Comparison of ENCODE assay signal across 34 mouse cellular contexts in the genomic region with DNA sequence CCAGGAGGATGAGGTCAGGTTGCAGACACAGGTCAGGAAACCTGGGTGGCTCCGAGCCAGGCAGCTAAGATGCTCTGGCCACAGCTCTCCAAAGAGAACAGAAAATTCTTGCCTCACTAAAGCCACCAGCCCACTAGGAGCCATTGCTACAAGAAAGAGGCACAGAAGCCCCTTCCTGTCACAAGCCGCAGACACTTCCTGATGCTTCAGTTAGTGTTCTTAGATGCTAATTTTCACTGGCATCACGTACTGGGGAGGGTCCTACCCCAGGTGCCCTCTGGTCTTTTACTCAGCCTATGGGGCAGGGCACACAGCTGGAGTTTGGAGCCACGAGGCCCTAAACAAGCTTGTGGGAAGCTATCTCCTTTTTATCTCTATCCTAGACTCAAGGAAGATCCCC. TPM values are rescaled to one million over a fixed set of nuclear protein-coding genes. Genes with fewer than 3 reads are reported as not detected.
DNase-seq lines count a peak whose midpoint lies in the region; ATAC-seq lines count a peak whose summit lies in the region.
"Had no signal": no experiment of that assay in that cellular context is flagged by ENCODE, and none has a peak within 500 bp of the region (broad histone marks: within the 10 kb centered on the region; RNA-seq: fewer than 3 reads in every experiment).

No protein-coding gene starts in this region.

- no peaks in the 10 kb centered on the region for H3K27me3 ChIP-seq in limb, embryonic 13.5 days
- H3K27me3 ChIP-seq in limb, embryonic 10.5 days (ENCODE audit: low read depth, poor library complexity, severe bottlenecking): no peaks in the 10 kb centered on the region
- H3K27me3 ChIP-seq: limb, embryonic 15.5 days; neural tube, embryonic 12.5 days had no signal

- no peak overlapping the region for H3K4me2 ChIP-seq in limb, embryonic 13.5 days (replicated peaks)
- H3K4me2 ChIP-seq: hindbrain, embryonic 14.5 days; limb, embryonic 15.5 days; lung, embryonic 14.5 days; midbrain, embryonic 11.5 days; neural tube, embryonic 12.5 days had no signal

- ATAC-seq in limb, embryonic 13.5 days (ENCODE audit: low FRiP score, low read depth): no peak
- ATAC-seq in common myeloid progenitor, adult 5-6 weeks (replicated peaks; ENCODE audit: low read depth, poor library complexity, severe bottlenecking): peak; percentile 31
- ATAC-seq: forebrain, postnatal 0 days; midbrain, embryonic 16.5 days had no signal

- 60% methylated on average over 4 of the region's 4 CpGs for WGBS in limb, embryonic 13.5 days
- WGBS in limb, embryonic 10.5 days: 57% methylated on average over 4 of the region's 4 CpGs

- DNase-seq in limb, embryonic 10.5 days (ENCODE audit: low spot score): no peak
- peak; percentile 50 for DNase-seq in naive thymus-derived CD4-positive, alpha-beta T cell, adult 2 months (ENCODE audit: low read depth)
- DNase-seq in thymus, postnatal 36 days: peak; percentile 30 to 40
- no peak for DNase-seq in Muller cell, postnatal 12 days (ENCODE audit: inconsistent ontology term)
- no peak for DNase-seq in layer of hippocampus, adult 8-10 months (ENCODE audit: low spot score in 2 of 2)
- DNase-seq: adrenal gland, postnatal 14 days; cerebellum, adult 11-12 months; cerebellum, adult 9-11 months; forebrain, postnatal 0 days; heart, postnatal 36 days; kidney, adult 11 months; kidney, postnatal 14 days; lung, embryonic 14.5 days; lung, postnatal 14 days had no signal

- 0 out of 2 replicates have a peak overlapping the region, but pooled peaks have one; percentile 25 for H3K9ac ChIP-seq in limb, embryonic 13.5 days
- H3K9ac ChIP-seq: forebrain, postnatal 0 days; hindbrain, embryonic 14.5 days; limb, embryonic 15.5 days; liver, embryonic 14.5 days; lung, embryonic 14.5 days; neural tube, embryonic 12.5 days had no signal

- H3K9me3 ChIP-seq in limb, embryonic 13.5 days: no peaks in the 10 kb centered on the region
- H3K9me3 ChIP-seq in limb, embryonic 10.5 days (replicated peaks): no peaks in the 10 kb centered on the region
- H3K9me3 ChIP-seq: limb, embryonic 15.5 days; neural tube, embryonic 12.5 days had no signal

- no peak overlapping the region for H3K4me3 ChIP-seq in limb, embryonic 13.5 days
- no peak overlapping the region for H3K4me3 ChIP-seq in limb, embryonic 10.5 days
- H3K4me3 ChIP-seq: erythroblast, embryonic 14.5 days; limb, embryonic 15.5 days; neural tube, embryonic 12.5 days had no signal

- H3K4me1 ChIP-seq in limb, embryonic 13.5 days: no peaks in the 10 kb centered on the region; the same call in 1 of the 2 replicates
- peaks cover 40% of the 10 kb centered on the region for H3K4me1 ChIP-seq in limb, embryonic 10.5 days

- peaks cover 20% of the 10 kb centered on the region for H3K36me3 ChIP-seq in limb, embryonic 13.5 days
- H3K36me3 ChIP-seq in limb, embryonic 10.5 days: 0 out of 2 replicates have a peak, but pooled peaks cover 5% of the 10 kb centered on the region

- H3K27ac ChIP-seq in limb, embryonic 13.5 days: no peak overlapping the region
- no peak overlapping the region for H3K27ac ChIP-seq in limb, embryonic 10.5 days
- H3K27ac ChIP-seq: hindbrain, embryonic 14.5 days; limb, embryonic 15.5 days; liver, embryonic 14.5 days; neural tube, embryonic 12.5 days had no signal

RNA-seq across cellular contexts. Expression of a gene that starts 15.2 kb away (rescaled TPM):
- polyA plus RNA-seq in limb, embryonic 13.5 days (2015; fragmentation: Nextera tagmentation; extraction: Ambion mirVana): 9.0 and 9.7 TPM in 2 replicates
- polyA plus RNA-seq in limb, embryonic 10.5 days (2016; fragmentation: Nextera tagmentation; extraction: Ambion mirVana): 4.0 and 5.7 TPM in 2 replicates
- total RNA-seq in common myeloid progenitor, adult 5-6 weeks (2017): 12.8 and 13.2 TPM in 2 replicates
- total RNA-seq in layer of hippocampus, adult 8-10 months (2022): 10 to 100 TPM in 2 of 4 experiments, 1 to 10 TPM in 2; 8.0 to 16.5 (median 11.9) TPM

RNA-seq across cellular contexts. Expression of a gene that starts 15.4 kb away (rescaled TPM):
- polyA plus RNA-seq in limb, embryonic 13.5 days (2015; fragmentation: Nextera tagmentation; extraction: Ambion mirVana): 49.6 and 55.6 TPM in 2 replicates
- polyA plus RNA-seq in limb, embryonic 10.5 days (2016; fragmentation: Nextera tagmentation; extraction: Ambion mirVana): 49.4 and 51.5 TPM in 2 replicates
- 12.8 TPM in 2 replicates for total RNA-seq in common myeloid progenitor, adult 5-6 weeks (2017)
- 10 to 100 TPM; 72.6 to 90.6 (median 75.3) TPM for total RNA-seq in layer of hippocampus, adult 8-10 months (2022)

RNA-seq across cellular contexts. Expression of a gene that starts 19.3 kb away (rescaled TPM):
- polyA plus RNA-seq in limb, embryonic 13.5 days (2015; fragmentation: Nextera tagmentation; extraction: Ambion mirVana): 335 and 351 TPM in 2 replicates
- polyA plus RNA-seq in limb, embryonic 10.5 days (2016; fragmentation: Nextera tagmentation; extraction: Ambion mirVana): 285 and 308 TPM in 2 replicates
- 72.1 and 79.3 TPM in 2 replicates for total RNA-seq in common myeloid progenitor, adult 5-6 weeks (2017)
- 10 to 100 TPM; 56.8 to 69.3 (median 60.2) TPM for total RNA-seq in layer of hippocampus, adult 8-10 months (2022)

RNA-seq across cellular contexts. Expression of a gene that starts 26.5 kb away (rescaled TPM):
- polyA plus RNA-seq in limb, embryonic 13.5 days (2015; fragmentation: Nextera tagmentation; extraction: Ambion mirVana): not detected in 2 replicates
- polyA plus RNA-seq in limb, embryonic 10.5 days (2016; fragmentation: Nextera tagmentation; extraction: Ambion mirVana): not detected in 2 replicates
- total RNA-seq in common myeloid progenitor, adult 5-6 weeks (2017): not detected in 2 replicates
- not detected for total RNA-seq in layer of hippocampus, adult 8-10 months (2022)
- total RNA-seq: adrenal gland, postnatal 14 days; forebrain, postnatal 0 days; gastrocnemius, postnatal 4 days; heart, postnatal 36 days; layer of hippocampus, postnatal 14 days; left cerebral cortex, adult 8-10 months; left cerebral cortex, postnatal 36 days; MEL had no signal
- polyA plus RNA-seq: cortical plate, adult 2 months; erythroblast, embryonic 14.5 days; forebrain, embryonic 11.5 days; forebrain, postnatal 0 days; heart, embryonic 14.5 days; hindbrain, embryonic 14.5 days; kidney, embryonic 14.5 days; limb, embryonic 15.5 days; liver, embryonic 14.5 days; lung, embryonic 14.5 days; midbrain, embryonic 11.5 days; midbrain, embryonic 16.5 days; neural tube, embryonic 12.5 days; small intestine, adult 2 months; stomach, embryonic 16.5 days had no signal

RNA-seq across cellular contexts. Expression of a gene that starts 28.2 kb away (rescaled TPM):
- polyA plus RNA-seq in limb, embryonic 13.5 days (2015; fragmentation: Nextera tagmentation; extraction: Ambion mirVana): 39.3 and 40.2 TPM in 2 replicates
- 68.9 and 75.6 TPM in 2 replicates for polyA plus RNA-seq in limb, embryonic 10.5 days (2016; fragmentation: Nextera tagmentation; extraction: Ambion mirVana)
- total RNA-seq in common myeloid progenitor, adult 5-6 weeks (2017): 38.7 and 53.3 TPM in 2 replicates
- total RNA-seq in layer of hippocampus, adult 8-10 months (2022): 1 to 10 TPM; 1.4 to 2.4 (median 1.7) TPM

Comparison
In these comparisons a context has a peak if more than half of its experiments do, and no peak if none do; other contexts are left out.
1. DNase-seq: peak in naive thymus-derived CD4-positive, alpha-beta T cell, adult 2 months (single experiment) and thymus, postnatal 36 days (2 of 2); none in limb, embryonic 10.5 days (single experiment), Muller cell, postnatal 12 days (single experiment) and layer of hippocampus, adult 8-10 months (0 of 2).